In genomic region chr11:23496661-23497060, GRCm38 (mm10) we compare ENCODE assay signal across 7 mouse cellular contexts. TPM values are rescaled to one million over a fixed set of nuclear protein-coding genes. Genes with fewer than 3 reads are reported as not detected.
A peak's percentile ranks its signal among the peaks of the same experiment; 100 is the strongest.
DNase-seq lines count a peak whose midpoint lies in the region; ATAC-seq and TF ChIP-seq lines count a peak whose summit lies in the region.

No protein-coding gene starts in this region.

- H3K9me3 ChIP-seq in neural tube, embryonic 11.5 days (ENCODE audit: control insufficient read depth, low read length) = no peaks in the 10 kb centered on the region
- no peaks in the 10 kb centered on the region for H3K9me3 ChIP-seq in hindbrain, postnatal 0 days (ENCODE audit: low read length)
- no peaks in the 10 kb centered on the region for H3K9me3 ChIP-seq in midbrain, embryonic 14.5 days (ENCODE audit: control insufficient read depth, low read length)

- no peaks in the 10 kb centered on the region for H3K27me3 ChIP-seq in neural tube, embryonic 11.5 days (ENCODE audit: control insufficient read depth, insufficient read depth, low read length)
- no peaks in the 10 kb centered on the region for H3K27me3 ChIP-seq in hindbrain, postnatal 0 days (ENCODE audit: insufficient read depth, low read length)
- H3K27me3 ChIP-seq in midbrain, embryonic 14.5 days (ENCODE audit: control insufficient read depth, insufficient read depth, low read length) = no peaks in the 10 kb centered on the region

- peaks cover 10% of the 10 kb centered on the region for H3K36me3 ChIP-seq in neural tube, embryonic 11.5 days (ENCODE audit: control insufficient read depth, insufficient read depth, low read length)
- H3K36me3 ChIP-seq in hindbrain, postnatal 0 days (ENCODE audit: insufficient read depth, low read length) = peaks cover 24% of the 10 kb centered on the region
- H3K36me3 ChIP-seq in midbrain, embryonic 14.5 days (ENCODE audit: control insufficient read depth, insufficient read depth, low read length) = peaks cover 37% of the 10 kb centered on the region

- peaks cover 14% of the 10 kb centered on the region for H3K4me1 ChIP-seq in neural tube, embryonic 11.5 days (ENCODE audit: control insufficient read depth, insufficient read depth, low read length)
- peaks cover 13% of the 10 kb centered on the region for H3K4me1 ChIP-seq in hindbrain, postnatal 0 days (ENCODE audit: insufficient read depth, low read length)
- peaks cover 21% of the 10 kb centered on the region for H3K4me1 ChIP-seq in midbrain, embryonic 14.5 days (ENCODE audit: control insufficient read depth, insufficient read depth, low read length)

- no peak overlapping the region for H3K27ac ChIP-seq in neural tube, embryonic 11.5 days (ENCODE audit: low read depth, low read length)
- peak overlapping the region; percentile 97 for H3K27ac ChIP-seq in hindbrain, postnatal 0 days
- peak overlapping the region; percentile 97 for H3K27ac ChIP-seq in midbrain, embryonic 14.5 days (replicated peaks; ENCODE audit: low read depth, low read length)

- peak overlapping the region; percentile 92 for H3K9ac ChIP-seq in neural tube, embryonic 11.5 days (ENCODE audit: low read length)
- H3K9ac ChIP-seq in hindbrain, postnatal 0 days (replicated peaks; ENCODE audit: low read length) = peak overlapping the region; percentile 85
- H3K9ac ChIP-seq in midbrain, embryonic 14.5 days (replicated peaks; ENCODE audit: low read length) = peak overlapping the region; percentile 92

- H3K4me3 ChIP-seq in neural tube, embryonic 11.5 days (ENCODE audit: low read depth, low read length) = peak overlapping the region; percentile 82
- H3K4me3 ChIP-seq in hindbrain, postnatal 0 days (ENCODE audit: low read length) = peak overlapping the region; percentile 75
- peak overlapping the region; percentile 83 for H3K4me3 ChIP-seq in midbrain, embryonic 14.5 days (replicated peaks; ENCODE audit: low read depth, low read length)

- DNase-seq in neural tube, embryonic 11.5 days (ENCODE audit: low spot score) = no peak
- DNase-seq in neural tube, embryonic 10.5 days (ENCODE audit: extremely low spot score, low spot score) = no peak
- DNase-seq in cerebellum, postnatal 36 days = peak; percentile 58 to 59
- peak; percentile 8 for DNase-seq in hindbrain, postnatal 0 days (ENCODE audit: low spot score)
- peak; percentile 19 for DNase-seq in midbrain, embryonic 14.5 days
- DNase-seq in left cerebral cortex, postnatal 10 days (ENCODE audit: extremely low spot score in 1 of 2, low spot score in 2 of 2) = no peak
- no peak for DNase-seq in adrenal gland, adult 18-20 months (ENCODE audit: low spot score in 2 of 2)

- ATAC-seq in neural tube, embryonic 11.5 days (ENCODE audit: insufficient read depth, low FRiP score, low TSS enrichment) = no peak
- no peak for ATAC-seq in hindbrain, postnatal 0 days
- ATAC-seq in midbrain, embryonic 14.5 days (ENCODE audit: low FRiP score, low TSS enrichment) = no peak

- peak overlapping the region; percentile 74 for H3K4me2 ChIP-seq in neural tube, embryonic 11.5 days (ENCODE audit: low read depth)
- peak overlapping the region; percentile 78 for H3K4me2 ChIP-seq in hindbrain, postnatal 0 days (ENCODE audit: low read depth, low read length)
- H3K4me2 ChIP-seq in midbrain, embryonic 14.5 days (ENCODE audit: low read length) = peak overlapping the region; percentile 88

- 49% methylated on average over 6 of the region's 6 CpGs for WGBS in neural tube, embryonic 11.5 days
- WGBS in hindbrain, postnatal 0 days = 31% methylated on average over 6 of the region's 6 CpGs
- 42% methylated on average over 6 of the region's 6 CpGs for WGBS in midbrain, embryonic 14.5 days

- intact Hi-C loops in left cerebral cortex, postnatal 10 days (cut with DNase I) = loop anchor here (5.0 kb wide), 1 partner anchor 71 kb away; no protein-coding TSS in a partner anchor

- no peak for TF ChIP-seq CTCF in hindbrain, postnatal 0 days (IDR thresholded peaks at IDR 0.05; ENCODE audit: low read depth)

RNA-seq across cellular contexts. Expression of gene Ahsa2, which starts 1.2 kb away (rescaled TPM):
- 147 and 154 TPM in 2 replicates for polyA plus RNA-seq in neural tube, embryonic 11.5 days (2014; fragmentation: Nextera tagmentation; extraction: Ambion mirVana)
- 20.3 and 25.0 TPM in 2 replicates for total RNA-seq in hindbrain, postnatal 0 days (2014; rRNA removed)
- 46.5 and 49.9 TPM in 2 replicates for polyA plus RNA-seq in hindbrain, postnatal 0 days (2015; fragmentation: Nextera tagmentation; extraction: Ambion mirVana)
- polyA plus RNA-seq in midbrain, embryonic 14.5 days (2014; fragmentation: Nextera tagmentation; extraction: Ambion mirVana) = 104 and 122 TPM in 2 replicates
- total RNA-seq in left cerebral cortex, postnatal 10 days (2021) = 10 to 100 TPM; 48.2 to 55.1 TPM
- total RNA-seq in adrenal gland, adult 18-20 months (2021) = 100 to 1,000 TPM; 130 to 183 TPM

RNA-seq across cellular contexts. Expression of gene 1700093K21Rik, which starts 24.3 kb away (rescaled TPM):
- polyA plus RNA-seq in neural tube, embryonic 11.5 days (2014; fragmentation: Nextera tagmentation; extraction: Ambion mirVana) = not detected in 2 replicates
- total RNA-seq in hindbrain, postnatal 0 days (2014; rRNA removed) = 0.21 TPM in 1 of 2 replicates, not detected in the other
- polyA plus RNA-seq in hindbrain, postnatal 0 days (2015; fragmentation: Nextera tagmentation; extraction: Ambion mirVana) = 0.18 and 0.26 TPM in 2 replicates
- 0.28 TPM in 1 of 2 replicates, not detected in the other for polyA plus RNA-seq in midbrain, embryonic 14.5 days (2014; fragmentation: Nextera tagmentation; extraction: Ambion mirVana)
- total RNA-seq in left cerebral cortex, postnatal 10 days (2021) = under 1 TPM in 1 of 2 experiments, not detected in 1; 0.49 TPM
- total RNA-seq in adrenal gland, adult 18-20 months (2021) = not detected

Comparison
In these comparisons a context has a peak if more than half of its experiments do, and no peak if none do; other contexts are left out.
1. DNase-seq: peak in cerebellum, postnatal 36 days (2 of 2), hindbrain, postnatal 0 days (single experiment) and midbrain, embryonic 14.5 days (single experiment); none in neural tube, embryonic 11.5 days (single experiment), neural tube, embryonic 10.5 days (single experiment), left cerebral cortex, postnatal 10 days (0 of 2) and adrenal gland, adult 18-20 months (0 of 2).
2. Peak in every context shown above with its lines, with median percentiles within 50 percentile points of each other: H3K4me2 ChIP-seq, H3K4me3 ChIP-seq and H3K9ac ChIP-seq.